Mouse (Mus musculus) liver, adult 2 months (tissue): Measurements from ENCODE around the gene Crebl2.

Experiments
- CTCF ChIP-seq: fragments of 200-500 bp; IDR thresholded peaks from 2 replicates; pipeline ENCODE4 v1.5.1; 2011; ENCODE audit warnings: low read depth, low read length, control low read depth
- POLR2A ChIP-seq: fragments of 200-500 bp; IDR thresholded peaks from 2 replicates; pipeline ENCODE4 v1.6.1; 2011; ENCODE audit warnings: low read length, control low read depth; ENCODE audit not compliant: insufficient read depth; ENCODE audit errors: extremely low read depth

DNA sequence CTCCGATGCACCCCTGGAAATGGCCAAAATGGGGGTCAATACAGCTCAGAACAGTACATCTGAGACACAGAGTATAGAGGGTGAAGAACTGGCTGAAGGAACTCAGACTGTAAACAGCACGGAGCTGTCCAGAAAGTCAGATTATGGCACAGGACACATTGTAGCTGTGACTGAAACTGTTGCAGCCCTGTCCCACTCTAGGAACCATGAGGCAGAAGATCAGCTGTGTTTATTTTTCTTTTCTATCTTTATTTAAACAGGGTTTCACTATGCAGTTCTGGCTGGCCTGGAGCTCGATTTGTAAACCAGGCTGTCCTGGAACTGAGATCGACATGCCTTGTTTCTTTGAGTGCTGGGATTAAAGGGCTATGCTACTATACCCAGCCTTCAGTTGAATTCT, 30.3 kb downstream of the Crebl2 start:
- no peak for TF ChIP-seq POLR2A
- no peak for TF ChIP-seq CTCF
